In genomic region chr7:29517178-29517577, GRCm38 (mm10) we compare ENCODE assay signal across 8 mouse cellular contexts. TPM values are rescaled to one million over a fixed set of nuclear protein-coding genes. Genes with fewer than 3 reads are reported as not detected.
A peak's percentile ranks its signal among the peaks of the same experiment; 100 is the strongest.
DNase-seq lines count a peak whose midpoint lies in the region; ATAC-seq and TF ChIP-seq lines count a peak whose summit lies in the region.

No protein-coding gene starts in this region.

- no peak for TF ChIP-seq CTCF in heart, postnatal 0 days (IDR thresholded peaks at IDR 0.05; ENCODE audit: low read depth)
- no peak for TF ChIP-seq CTCF in cortical plate, adult 2 months (IDR thresholded peaks at IDR 0.05; ENCODE audit: extremely low read depth, insufficient read depth, low read length)

- no peak for DNase-seq in heart, postnatal 0 days (ENCODE audit: low spot score)
- DNase-seq in heart, postnatal 10 days: no peak
- DNase-seq in hindbrain, embryonic 14.5 days (ENCODE audit: low spot score): no peak
- no peak for DNase-seq in midbrain, embryonic 11.5 days (ENCODE audit: low spot score, missing footprints)
- DNase-seq in right cerebral cortex, postnatal 36 days (ENCODE audit: low spot score in 2 of 2): no peak
- DNase-seq in natural killer cell, adult 2 months (ENCODE audit: low spot score in 2 of 2): no peak
- no peak for DNase-seq in gastrocnemius, postnatal 4 days (ENCODE audit: low spot score in 2 of 2)

- peak overlapping the region; percentile 98; the same call in 1 of the 2 replicates for H3K4me2 ChIP-seq in heart, postnatal 0 days (ENCODE audit: low read depth, low read length)
- H3K4me2 ChIP-seq in hindbrain, embryonic 14.5 days (replicated peaks): peak overlapping the region; percentile 80
- peak overlapping the region; percentile 90 for H3K4me2 ChIP-seq in midbrain, embryonic 11.5 days

- H3K9ac ChIP-seq in heart, postnatal 0 days (replicated peaks; ENCODE audit: low read depth, low read length): no peak overlapping the region
- H3K9ac ChIP-seq in hindbrain, embryonic 14.5 days: peak overlapping the region; percentile 65; the same call in 1 of the 2 replicates
- peak overlapping the region; percentile 79 for H3K9ac ChIP-seq in midbrain, embryonic 11.5 days (ENCODE audit: low read length)

- no peaks in the 10 kb centered on the region for H3K36me3 ChIP-seq in heart, postnatal 0 days (replicated peaks; ENCODE audit: control insufficient read depth, insufficient read depth, low read length)
- no peaks in the 10 kb centered on the region for H3K36me3 ChIP-seq in hindbrain, embryonic 14.5 days (replicated peaks; ENCODE audit: control insufficient read depth, insufficient read depth)
- H3K36me3 ChIP-seq in midbrain, embryonic 11.5 days (ENCODE audit: control insufficient read depth, insufficient read depth, low read length): no peaks in the 10 kb centered on the region

- 77% methylated on average over 5 of the region's 5 CpGs for WGBS in heart, postnatal 0 days
- WGBS in hindbrain, embryonic 14.5 days: 63% methylated on average over 5 of the region's 5 CpGs
- 79% methylated on average over 5 of the region's 5 CpGs for WGBS in midbrain, embryonic 11.5 days

- H3K4me1 ChIP-seq in heart, postnatal 0 days (ENCODE audit: control insufficient read depth, insufficient read depth): peaks cover 4% of the 10 kb centered on the region; the same call in 1 of the 2 replicates
- H3K4me1 ChIP-seq in cortical plate, adult 2 months (ENCODE audit: control insufficient read depth, insufficient read depth, low read length): peaks cover 4% of the 10 kb centered on the region
- H3K4me1 ChIP-seq in hindbrain, embryonic 14.5 days (replicated peaks; ENCODE audit: control insufficient read depth, insufficient read depth, low read length): peaks cover 13% of the 10 kb centered on the region
- H3K4me1 ChIP-seq in midbrain, embryonic 11.5 days (ENCODE audit: control insufficient read depth, insufficient read depth, low read length): peaks cover 16% of the 10 kb centered on the region

- no peak for ATAC-seq in heart, postnatal 0 days (ENCODE audit: insufficient read depth, low read depth)
- ATAC-seq in hindbrain, embryonic 14.5 days (ENCODE audit: low FRiP score): no peak
- ATAC-seq in midbrain, embryonic 11.5 days (ENCODE audit: low FRiP score): no peak

- intact Hi-C loops in heart, postnatal 10 days (cut with DNase I): loop anchor here (5.0 kb wide), 1 partner anchor 65 kb away; no protein-coding TSS in a partner anchor

- H3K9me3 ChIP-seq in heart, postnatal 0 days (replicated peaks; ENCODE audit: control insufficient read depth, low read length): no peaks in the 10 kb centered on the region
- no peaks in the 10 kb centered on the region for H3K9me3 ChIP-seq in hindbrain, embryonic 14.5 days (ENCODE audit: control insufficient read depth, low read length)
- no peaks in the 10 kb centered on the region for H3K9me3 ChIP-seq in midbrain, embryonic 11.5 days (ENCODE audit: control insufficient read depth, low read length)

- peaks cover 43% of the 10 kb centered on the region for H3K27me3 ChIP-seq in heart, postnatal 0 days (ENCODE audit: control insufficient read depth, insufficient read depth, low read length)
- H3K27me3 ChIP-seq in hindbrain, embryonic 14.5 days (ENCODE audit: control insufficient read depth, insufficient read depth, low read length): no peaks in the 10 kb centered on the region
- peaks cover 4% of the 10 kb centered on the region; the same call in 1 of the 2 replicates for H3K27me3 ChIP-seq in midbrain, embryonic 11.5 days (ENCODE audit: control insufficient read depth, insufficient read depth, low read length)

- TF ChIP-seq EP300 in heart, postnatal 0 days (IDR thresholded peaks at IDR 0.05; ENCODE audit: low read depth): no peak

- no peak overlapping the region for H3K4me3 ChIP-seq in heart, postnatal 0 days (ENCODE audit: low read depth, low read length)
- peak overlapping the region; percentile 88 for H3K4me3 ChIP-seq in cortical plate, adult 2 months (ENCODE audit: insufficient read depth, low read length)
- H3K4me3 ChIP-seq in hindbrain, embryonic 14.5 days (replicated peaks; ENCODE audit: low read length): peak overlapping the region; percentile 57
- peak overlapping the region; percentile 85; the same call in 1 of the 2 replicates for H3K4me3 ChIP-seq in midbrain, embryonic 11.5 days (ENCODE audit: low read depth, low read length)

- H3K27ac ChIP-seq in heart, postnatal 0 days (ENCODE audit: low read depth): no peak overlapping the region
- no peak overlapping the region for H3K27ac ChIP-seq in cortical plate, adult 2 months (ENCODE audit: insufficient read depth, low read length)
- H3K27ac ChIP-seq in hindbrain, embryonic 14.5 days: no peak overlapping the region
- H3K27ac ChIP-seq in midbrain, embryonic 11.5 days (ENCODE audit: low read depth, low read length): no peak overlapping the region

- TF ChIP-seq POLR2A in cortical plate, adult 2 months (IDR thresholded peaks at IDR 0.05; ENCODE audit: extremely low read depth, insufficient read depth, low read length): no peak

RNA-seq across cellular contexts. Expression of gene Sipa1l3, which starts 1.3 kb away (rescaled TPM):
- 16.2 and 18.0 TPM in 2 replicates for total RNA-seq in heart, postnatal 0 days (2014; rRNA removed; ENCODE audit: low replicate concordance)
- 1.4 and 1.7 TPM in 2 replicates for polyA plus RNA-seq in heart, postnatal 0 days (2015; fragmentation: Nextera tagmentation; extraction: Ambion mirVana)
- total RNA-seq in heart, postnatal 10 days (2021): 10 to 100 TPM; 17.8 to 20.2 TPM
- polyA plus RNA-seq in cortical plate, adult 2 months (2012; rRNA removed): 35.4 and 41.9 TPM in 2 replicates
- 18.8 and 21.4 TPM in 2 replicates for polyA plus RNA-seq in hindbrain, embryonic 14.5 days (2014; fragmentation: Nextera tagmentation; extraction: Ambion mirVana)
- polyA plus RNA-seq in midbrain, embryonic 11.5 days (2014; fragmentation: Nextera tagmentation; extraction: Ambion mirVana): 5.8 and 7.8 TPM in 2 replicates
- 10 to 100 TPM; 25.0 to 30.0 TPM for total RNA-seq in gastrocnemius, postnatal 4 days (2021)
